Mouse (Mus musculus): ENCODE measurements around the gene Mlh1.

DNA sequence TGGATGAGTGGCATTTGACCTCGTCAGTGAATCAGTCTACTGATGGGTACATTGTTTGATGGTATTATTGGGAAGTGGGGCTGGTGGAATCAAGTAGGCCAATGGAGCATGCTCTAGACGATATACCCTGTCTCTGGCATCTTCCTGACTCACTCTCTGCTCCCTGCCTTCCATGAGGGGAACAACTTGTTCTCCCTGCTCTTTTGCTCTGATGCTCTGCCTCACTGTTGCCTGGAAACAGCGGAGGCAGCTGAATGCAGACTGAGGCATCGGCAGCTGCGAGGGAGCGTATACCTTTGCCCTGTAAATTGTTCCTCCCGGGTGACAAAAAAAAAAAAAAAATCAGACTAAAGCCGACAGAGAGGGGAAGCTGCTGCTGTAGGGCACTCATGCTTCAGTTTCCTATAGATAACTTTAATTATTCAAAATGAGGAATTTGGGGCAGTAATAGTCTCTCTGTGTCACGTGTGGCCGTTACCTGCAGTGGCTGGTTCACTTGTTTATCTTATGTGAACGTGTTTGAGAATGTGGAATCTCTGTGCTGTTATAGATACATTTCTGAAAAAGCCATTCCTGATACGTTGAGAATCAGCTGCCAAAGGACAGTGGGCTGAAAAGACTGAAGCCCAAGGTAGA, 30.7 kb upstream of the Mlh1 start:
- TF ChIP-seq CTCF (IDR thresholded peaks at IDR 0.05; ENCODE audit: borderline replicate concordance, control insufficient read depth, extremely low read depth, insufficient read depth, low read length, poor library complexity) (no peak), POLR2A (IDR thresholded peaks at IDR 0.05; ENCODE audit: control insufficient read depth, extremely low read depth, insufficient read depth, low read length, poor library complexity) (no peak)

All from thymus, adult 2 months (tissue).